Mouse (Mus musculus) CH12F3 (cell line): ENCODE measurements around the gene Htr6.

ENCODE experiments used
- in situ Hi-C: fragments of 300-500 bp; cut with MboI; formaldehyde crosslinking; loops from 2 replicates; pipeline ENCODE4 v1.14.3; 2020; ENCODE audit warnings: low sequenced_read_pairs

Htr6 gene

GRCm38 (mm10) chr4:139075041-139075711, at the start of gene Htr6:
Htr6 (minus strand) TSS chr4:139075570.
- in situ Hi-C loops, result no loop called here

GRCm38 (mm10) chr4:139124940-139125339, 49.6 kb upstream of the Htr6 start:
- in situ Hi-C loops, result no loop called here

DNA sequence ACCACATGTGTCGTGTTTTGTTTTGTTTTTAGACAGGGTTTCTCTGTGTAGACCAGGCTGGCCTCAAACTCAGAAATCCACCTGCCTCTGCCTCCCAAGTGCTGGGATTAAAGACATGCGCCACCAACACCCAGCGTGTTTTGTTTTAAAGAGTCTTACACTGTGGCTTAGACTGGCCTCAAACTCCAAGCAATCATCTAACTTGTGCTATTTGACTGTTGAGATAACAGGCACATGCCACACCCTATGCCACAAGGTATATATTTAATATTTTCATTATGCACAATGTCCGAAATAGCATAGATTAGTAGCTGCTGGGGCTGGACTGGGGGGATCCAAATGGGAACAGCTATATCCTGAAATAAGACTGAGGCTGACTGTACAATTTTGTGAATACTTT, 47.2 kb upstream of the Htr6 start:
- in situ Hi-C loops, result no loop called here

DNA sequence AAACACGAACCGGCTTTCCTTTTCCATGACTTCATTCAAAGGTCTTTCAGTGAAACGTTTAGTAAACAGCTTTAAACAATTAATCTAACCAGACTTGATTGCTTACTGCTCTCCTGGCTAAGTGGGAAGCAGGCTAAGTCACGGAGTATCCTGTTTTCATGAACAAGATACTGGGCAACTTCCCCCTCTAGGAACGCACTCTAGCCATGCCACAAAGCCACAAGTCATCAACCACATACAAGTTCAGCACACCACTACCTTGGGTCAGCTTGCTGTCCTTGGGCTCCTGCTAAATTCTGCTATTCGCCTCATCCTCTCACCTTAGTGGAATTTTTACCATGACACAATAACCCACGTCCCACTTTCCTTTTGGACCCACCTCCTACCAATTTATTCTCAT, 45.6 kb upstream of the Htr6 start:
- in situ Hi-C loops, result no loop called here

DNA sequence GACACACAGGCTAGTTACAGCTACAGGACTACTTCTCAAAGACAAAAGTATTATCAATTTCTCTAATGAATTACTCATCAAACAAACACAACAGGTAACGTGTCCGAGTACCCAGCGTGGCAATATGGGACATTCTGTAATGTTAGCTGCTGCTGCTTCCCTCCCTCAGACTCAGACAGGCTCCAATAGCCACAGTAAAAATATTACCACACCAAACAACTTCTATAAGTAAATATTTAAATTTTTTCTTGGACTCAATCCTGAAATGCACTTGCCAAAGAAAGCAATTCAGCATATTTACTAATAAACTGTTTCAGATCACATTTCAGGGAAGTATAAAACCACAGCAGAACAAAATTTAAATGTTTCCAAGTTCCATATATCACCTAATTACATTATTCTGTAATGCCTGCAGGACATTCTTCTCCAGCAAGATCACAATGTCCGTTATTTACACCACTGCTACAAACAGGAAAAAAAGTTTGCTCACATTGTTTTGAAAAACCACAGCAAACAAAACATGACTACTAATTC, 45.0 kb upstream of the Htr6 start:
- in situ Hi-C loops, result no loop called here

- in situ Hi-C loops, result no loop called here
Observed at GRCm38 (mm10) chr4:139116356-139117063, 41.1 kb upstream of the Htr6 start.

- in situ Hi-C loops, result no loop called here
Observed at GRCm38 (mm10) chr4:139115721-139116120, 40.4 kb upstream of the Htr6 start.

- in situ Hi-C loops, result no loop called here
Observed at GRCm38 (mm10) chr4:139112482-139112881, 37.1 kb upstream of the Htr6 start.

GRCm38 (mm10) chr4:139111421-139111820, 36.1 kb upstream of the Htr6 start:
- in situ Hi-C loops, result no loop called here

GRCm38 (mm10) chr4:139110858-139111257, 35.5 kb upstream of the Htr6 start:
- in situ Hi-C loops, result no loop called here

GRCm38 (mm10) chr4:139105453-139105852, 30.1 kb upstream of the Htr6 start:
- in situ Hi-C loops, result no loop called here

DNA sequence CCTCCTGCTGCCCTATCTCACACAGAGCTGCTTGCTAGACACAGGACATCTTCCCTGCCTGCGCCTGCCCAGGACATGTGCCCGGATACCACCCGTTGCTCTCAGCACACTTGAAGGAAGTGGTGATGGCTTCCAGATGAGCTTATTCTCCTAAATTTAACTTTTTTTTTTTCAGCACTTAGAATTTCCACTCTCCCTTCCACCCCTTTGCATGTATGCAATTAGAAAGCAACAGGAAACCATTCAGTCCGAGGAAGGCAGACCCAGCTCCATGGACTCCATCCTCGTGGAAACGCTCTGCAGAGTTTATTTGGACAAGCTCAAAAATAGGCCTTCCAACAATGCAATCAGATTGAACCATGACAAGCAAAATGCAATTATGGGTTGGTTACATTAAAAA, 26.2 kb upstream of the Htr6 start:
- in situ Hi-C loops, result no loop called here

DNA sequence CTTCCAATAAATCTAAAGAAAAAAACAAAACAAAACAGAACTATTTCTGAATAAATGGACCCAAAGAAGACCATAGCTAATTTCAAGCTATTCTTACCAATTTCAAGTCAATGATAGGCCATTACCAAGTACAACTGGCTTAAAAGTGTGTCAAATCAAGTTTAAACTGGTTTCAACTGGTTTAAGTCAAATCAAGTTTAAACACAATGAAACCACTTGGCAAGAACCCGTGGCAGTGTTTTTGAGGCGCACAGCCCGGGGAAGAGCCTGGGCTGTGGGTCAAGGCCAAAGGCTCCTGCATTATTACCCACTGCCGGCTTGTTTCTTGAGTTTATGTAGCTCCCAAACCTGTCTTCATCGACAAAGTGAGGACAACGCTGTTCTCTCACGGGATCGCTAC, 25.0 kb upstream of the Htr6 start:
- in situ Hi-C loops, result no loop called here

GRCm38 (mm10) chr4:139096201-139096600, 20.8 kb upstream of the Htr6 start:
- in situ Hi-C loops, result no loop called here

- in situ Hi-C loops, result no loop called here
Observed at GRCm38 (mm10) chr4:139095406-139095805, 20.0 kb upstream of the Htr6 start.

GRCm38 (mm10) chr4:139093196-139093530, 17.8 kb upstream of the Htr6 start:
- in situ Hi-C loops, result no loop called here

- in situ Hi-C loops, result no loop called here
Observed at GRCm38 (mm10) chr4:139092356-139093195, 17.2 kb upstream of the Htr6 start, which contains the start of gene Nbl1. Nbl1 (minus strand) TSS chr4:139092993.

DNA sequence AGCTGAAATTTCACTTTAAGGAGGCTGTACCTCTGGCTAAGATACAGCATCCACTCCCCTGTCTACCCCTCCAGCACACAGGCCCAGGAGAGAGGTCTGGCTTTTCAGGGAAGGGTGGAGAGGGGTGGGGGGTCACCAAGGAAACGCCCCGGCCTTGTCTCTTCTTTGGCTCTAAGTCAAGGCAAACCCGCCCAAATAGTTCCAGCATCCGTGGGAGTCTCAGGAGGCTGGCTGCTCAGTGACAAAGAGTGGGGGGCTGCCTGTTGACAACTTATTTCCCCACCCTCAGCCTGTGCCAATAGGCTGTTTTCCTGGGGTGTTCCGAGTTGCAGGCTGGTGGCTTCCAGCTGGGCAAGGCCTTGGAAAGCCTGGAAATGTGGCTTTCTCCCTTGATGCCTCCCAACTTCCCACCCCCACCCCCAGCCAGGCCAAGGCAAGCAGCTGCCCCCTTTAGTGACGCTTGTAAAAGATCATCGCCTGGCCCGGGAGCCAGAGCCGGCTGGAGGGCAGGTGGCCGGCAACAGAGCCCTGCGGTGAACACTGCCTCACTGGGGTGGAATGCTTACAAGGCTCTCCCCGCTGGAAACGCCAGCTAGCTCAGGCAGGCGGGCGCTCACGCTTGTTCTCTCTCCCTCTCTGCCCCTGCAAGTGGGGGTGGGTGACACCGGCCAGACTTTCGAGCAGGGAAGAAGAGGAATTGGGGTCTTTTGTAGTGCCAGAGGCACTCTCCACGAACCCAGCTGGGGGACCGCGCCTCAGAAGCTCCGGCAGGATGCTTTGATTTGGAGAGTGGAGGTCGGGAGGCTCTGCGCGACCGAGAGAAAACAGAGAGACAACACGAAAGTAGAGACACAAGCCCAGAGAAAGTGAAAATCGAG, 16.3 kb upstream of the Htr6 start:
- in situ Hi-C loops, result no loop called here

GRCm38 (mm10) chr4:139091066-139091465, 15.7 kb upstream of the Htr6 start:
- in situ Hi-C loops, result no loop called here

GRCm38 (mm10) chr4:139090303-139090940, 15.1 kb upstream of the Htr6 start:
- in situ Hi-C loops, result no loop called here
